Mouse (Mus musculus): ENCODE results near the gene Fam172a.
"Not testable (repeated sequence)": the region's sequence is repeated elsewhere in the genome, so short reads cannot be mapped to it uniquely, and the experiment has no call there.

The Fam172a gene

DNA sequence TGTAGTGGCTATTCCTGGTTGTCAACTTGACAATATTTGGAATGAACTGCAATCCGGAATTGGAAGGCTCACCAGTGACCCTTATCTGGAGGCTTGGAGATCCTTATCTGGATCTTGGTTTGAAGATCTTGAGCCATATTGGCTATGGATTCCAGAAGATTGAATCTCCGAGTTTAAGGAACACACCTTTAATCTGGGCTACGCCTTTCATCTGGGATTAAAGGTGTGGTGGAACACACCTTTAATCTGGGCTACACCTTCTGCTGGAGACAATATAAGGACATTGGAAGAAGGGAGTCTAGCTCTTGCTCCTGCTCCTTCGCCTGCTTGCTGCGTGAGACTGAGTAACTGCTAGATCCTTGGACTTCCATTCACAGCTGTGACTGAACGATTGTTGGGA lies at the start of gene Fam172a:
Gene Fam172a, plus strand, starts transcription at position 301 of the 400 bp plus-strand sequence.
- not testable (repeated sequence) for DNase-seq

- DNase-seq: no peak
Measured at GRCm38 (mm10) chr13:77688651-77689050, 13.2 kb upstream of the Fam172a start.

- peak; percentile 93 for DNase-seq
Measured at GRCm38 (mm10) chr13:77708514-77709013, 6.7 kb downstream of the Fam172a start.

- DNase-seq: no peak
Measured at GRCm38 (mm10) chr13:77717499-77717898, 15.7 kb downstream of the Fam172a start.

DNA sequence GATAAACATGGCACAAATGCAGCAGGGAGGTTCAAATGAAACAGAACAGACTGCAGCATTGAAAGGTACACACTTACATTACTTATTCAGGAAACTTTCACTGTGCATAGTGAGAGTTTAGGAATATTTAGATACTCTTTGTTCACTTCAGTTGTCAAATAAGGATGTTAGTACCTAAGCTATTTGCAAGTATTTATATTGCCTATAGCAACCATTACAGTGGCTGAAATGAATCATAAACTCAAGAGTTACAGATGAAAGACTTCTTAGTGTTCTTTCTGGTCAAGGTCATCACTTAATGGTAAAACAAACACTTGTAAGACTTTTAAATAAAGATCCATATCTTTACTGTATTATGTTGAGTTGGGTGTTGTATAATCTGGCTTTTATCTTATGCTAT lies 41.0 kb downstream of the Fam172a start:
- DNase-seq: no peak

- DNase-seq: no peak
Measured at GRCm38 (mm10) chr13:77777606-77778005, 75.8 kb downstream of the Fam172a start.

DNA sequence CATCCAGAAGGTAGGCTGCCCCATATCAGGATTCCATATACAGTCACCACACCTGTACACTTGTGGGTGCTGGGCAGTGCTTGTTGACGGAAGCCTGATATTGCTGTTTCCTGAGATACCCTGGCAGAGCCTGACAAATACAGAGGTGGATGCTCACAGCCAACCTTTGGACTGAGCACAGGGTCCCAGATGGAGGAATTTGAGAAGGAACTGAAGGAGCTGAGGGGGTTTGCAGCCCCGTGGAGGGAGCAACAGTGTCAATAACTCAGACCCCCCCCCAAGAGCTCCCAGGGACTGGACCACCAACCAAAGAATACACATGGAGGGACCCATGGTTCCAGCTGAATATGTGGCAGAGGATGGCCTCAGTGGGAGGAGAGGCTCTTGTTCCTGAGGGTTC lies 105.5 kb downstream of the Fam172a start:
- DNase-seq: not testable (repeated sequence)

GRCm38 (mm10) chr13:77810449-77810848 lies 108.6 kb downstream of the Fam172a start:
- DNase-seq: no peak

DNA sequence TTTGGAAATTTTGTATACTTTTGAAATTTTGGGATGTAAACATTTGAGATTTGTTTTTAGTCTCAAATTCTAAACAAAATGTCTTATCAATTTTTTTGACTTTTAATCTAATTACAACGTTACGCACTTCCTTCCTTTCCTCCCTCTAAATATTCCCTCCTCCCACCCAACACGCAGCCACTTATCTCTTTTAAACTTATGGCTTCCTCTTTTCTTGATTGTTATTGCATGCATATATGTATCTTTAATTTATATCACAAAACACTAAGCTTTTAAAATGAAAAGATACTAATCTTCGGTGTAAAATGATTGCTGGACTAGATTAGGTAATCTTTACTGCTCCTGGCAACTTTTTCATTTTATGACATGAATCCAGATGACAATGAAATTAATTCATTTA lies 124.3 kb downstream of the Fam172a start:
- no peak for DNase-seq

- no peak for DNase-seq
Measured at GRCm38 (mm10) chr13:77843017-77843654, 141.3 kb downstream of the Fam172a start.

GRCm38 (mm10) chr13:77848868-77849267 lies 147.0 kb downstream of the Fam172a start:
- peak; percentile 13 for DNase-seq

DNA sequence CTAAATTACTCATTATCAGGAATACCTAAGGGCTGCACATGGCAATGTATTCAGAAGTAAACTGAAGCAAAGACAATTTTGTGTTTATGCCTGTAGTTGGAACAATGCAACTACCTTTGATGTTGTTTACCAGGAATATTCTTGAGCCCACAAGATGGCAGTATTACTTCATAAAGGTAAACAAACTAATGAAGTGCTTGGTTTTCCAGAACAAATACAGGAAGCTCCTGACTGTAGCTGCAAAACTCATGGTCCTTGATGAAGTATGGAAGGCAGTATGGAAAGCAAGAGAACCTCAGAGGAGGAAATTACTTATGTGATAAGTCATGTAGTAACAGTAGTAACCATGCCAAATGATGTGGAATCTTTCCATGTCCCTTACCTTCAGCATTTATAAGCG lies 163.0 kb downstream of the Fam172a start:
- DNase-seq: no peak

- no peak for DNase-seq
Measured at GRCm38 (mm10) chr13:77868314-77868713, 166.5 kb downstream of the Fam172a start.

DNA sequence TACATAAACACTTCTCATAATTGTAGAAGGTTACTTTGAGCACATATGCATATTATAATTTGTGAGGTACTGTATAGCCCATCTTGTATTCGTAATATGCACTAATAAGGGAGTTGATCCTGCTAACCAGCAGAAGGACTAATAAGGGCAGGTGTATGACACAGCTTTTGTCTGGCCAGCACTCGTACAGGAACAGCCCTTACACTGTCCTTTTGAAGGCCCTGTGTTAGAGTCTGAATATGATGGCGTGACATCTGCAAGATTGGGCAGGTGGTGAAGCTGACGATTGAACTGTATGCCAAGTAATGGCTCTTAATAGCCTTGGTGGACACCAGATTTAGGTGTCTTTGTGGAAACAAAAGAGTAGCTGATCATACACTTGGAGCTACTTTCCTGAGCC lies 176.3 kb downstream of the Fam172a start:
- no peak for DNase-seq

DNA sequence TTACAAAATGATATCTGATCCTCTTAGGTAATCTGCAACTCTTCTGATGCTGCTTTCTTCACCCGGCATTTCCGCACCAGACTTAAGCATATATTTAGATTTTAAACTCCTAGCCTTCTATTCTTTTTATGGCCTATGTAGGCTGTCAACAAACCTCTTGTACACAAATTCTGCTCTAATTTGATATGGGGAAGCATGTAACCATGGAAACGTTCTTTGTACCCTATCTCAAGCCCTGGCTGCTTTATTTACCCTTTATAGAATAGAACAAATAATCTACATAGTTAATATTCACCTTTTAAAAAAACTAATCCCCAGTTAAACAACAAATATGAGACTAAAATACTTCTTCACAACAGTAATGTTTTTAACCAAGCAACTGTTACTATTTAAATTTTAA lies 176.7 kb downstream of the Fam172a start:
- DNase-seq: no peak

GRCm38 (mm10) chr13:77897619-77898018 lies 195.8 kb downstream of the Fam172a start:
- DNase-seq: no peak

- no peak for DNase-seq
Measured at GRCm38 (mm10) chr13:77898066-77898796, 196.4 kb downstream of the Fam172a start.

DNA sequence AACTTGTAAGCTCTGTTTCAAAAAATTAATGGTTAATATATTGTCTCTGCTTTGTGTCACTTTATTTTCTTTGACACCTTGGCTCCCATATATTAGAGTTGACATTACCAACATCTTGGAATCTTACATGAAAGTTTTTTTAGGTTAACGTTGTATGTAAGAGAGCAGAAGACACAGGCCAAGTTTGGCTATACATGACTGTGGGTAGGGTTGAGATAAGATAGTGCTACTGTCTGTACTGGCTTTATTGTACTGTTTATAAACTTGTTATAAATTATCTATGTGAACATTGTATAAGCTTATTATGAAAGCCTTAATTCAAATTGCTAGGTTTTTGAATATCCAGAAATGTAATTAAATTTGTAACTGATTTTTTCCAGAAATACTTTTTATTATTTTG lies 197.9 kb downstream of the Fam172a start:
- DNase-seq: no peak

GRCm38 (mm10) chr13:77900843-77901242 lies 199.0 kb downstream of the Fam172a start:
- DNase-seq: no peak

GRCm38 (mm10) chr13:77909184-77909583 lies 207.4 kb downstream of the Fam172a start:
- no peak for DNase-seq

GRCm38 (mm10) chr13:77922834-77923233 lies 221.0 kb downstream of the Fam172a start:
- DNase-seq: no peak

- DNase-seq: no peak
Measured at GRCm38 (mm10) chr13:77957611-77958010, 255.8 kb downstream of the Fam172a start.

- no peak for DNase-seq
Measured at GRCm38 (mm10) chr13:77959493-77960272, 257.9 kb downstream of the Fam172a start.

DNA sequence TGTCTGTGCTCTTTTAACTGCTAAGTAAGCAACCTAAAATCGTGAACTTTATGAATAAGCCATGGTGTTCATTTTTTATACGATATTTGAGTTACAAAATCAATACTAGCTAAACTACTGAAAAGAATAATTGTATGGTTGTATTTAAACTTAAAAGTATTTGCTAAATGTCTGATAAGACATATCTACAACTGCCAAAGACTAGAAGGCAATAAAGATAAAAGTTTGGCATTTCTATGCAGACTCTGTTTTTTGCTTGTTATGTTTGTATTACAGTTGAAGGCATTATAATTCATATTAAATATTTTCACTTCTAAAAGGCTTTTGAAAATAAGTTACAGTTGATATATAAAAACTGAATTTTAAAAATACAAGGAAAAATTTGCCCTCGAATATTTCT lies 274.4 kb downstream of the Fam172a start:
- DNase-seq: no peak
